Mouse (Mus musculus) C2C12 (cell line): ENCODE measurements around the gene Armcx5. TPM values are rescaled to one million over a fixed set of nuclear protein-coding genes. Genes with fewer than 3 reads are reported as not detected.
"Not testable (repeated sequence)": the region's sequence is repeated elsewhere in the genome, so short reads cannot be mapped to it uniquely, and the experiment has no call there.

ENCODE experiments used
- H3K27me3 ChIP-seq: one replicate; pipeline ENCODE4 v1.6.1; 2011; ENCODE audit not compliant: control insufficient read depth, insufficient read depth, insufficient read length
- H3K36me3 ChIP-seq: one replicate; pipeline ENCODE4 v1.6.1; 2011; ENCODE audit not compliant: control insufficient read depth, insufficient read depth
- H3K4me3 ChIP-seq: one replicate; pipeline ENCODE4 v1.5.1; 2011; ENCODE audit warnings: mild to moderate bottlenecking, control low read depth; ENCODE audit not compliant: poor library complexity, insufficient read depth, severe bottlenecking
- H3K79me2 ChIP-seq: one replicate; pipeline ENCODE4 v1.6.1; 2011; ENCODE audit not compliant: control insufficient read depth, insufficient read depth
- H3K79me3 ChIP-seq: one replicate; pipeline ENCODE4 v1.6.1; 2011; ENCODE audit warnings: low read depth, control low read depth
- H3ac ChIP-seq: one replicate; pipeline ENCODE3; 2011; ENCODE audit warnings: low read depth; ENCODE audit not compliant: control insufficient read depth, insufficient read length
- CEBPB ChIP-seq: IDR thresholded peaks from one replicate; pipeline ENCODE4 v1.6.1; 2011; ENCODE audit warnings: low read depth, mild to moderate bottlenecking, control low read depth, moderate library complexity
- CTCF ChIP-seq: IDR thresholded peaks from one replicate; pipeline ENCODE4 v1.5.1; 2011; ENCODE audit not compliant: control insufficient read depth, insufficient read depth, insufficient read length
- FOSL1 ChIP-seq: IDR thresholded peaks from one replicate; pipeline ENCODE4 v1.8.0; 2011; ENCODE audit warnings: mild to moderate bottlenecking, low read length; ENCODE audit not compliant: poor library complexity, insufficient read depth, severe bottlenecking
- MAX ChIP-seq: IDR thresholded peaks from one replicate; pipeline ENCODE4 v1.6.1; 2011; ENCODE audit warnings: mild to moderate bottlenecking, control low read depth
- MYOD1 ChIP-seq: IDR thresholded peaks from one replicate; pipeline ENCODE4 v1.6.1; 2011; ENCODE audit warnings: low read depth; ENCODE audit not compliant: control insufficient read depth, insufficient read length
- MYOG ChIP-seq: IDR thresholded peaks from one replicate; pipeline ENCODE4 v1.6.1; 2011; ENCODE audit not compliant: control insufficient read depth, insufficient read length; ENCODE audit errors: extremely low read depth
- USF1 ChIP-seq: IDR thresholded peaks from one replicate; pipeline ENCODE4 v1.6.1; 2011; ENCODE audit warnings: low read depth, mild to moderate bottlenecking, control low read depth, moderate library complexity
- polyA plus RNA-seq: library from polyadenylated mRNA; unstranded; fragments of >200 nt; fragmentation: generic; extraction: Trizol; gene quantifications from one replicate; pipeline ENCODE4 v1.2.1, GENCODE M21; 2012; ENCODE audit warnings: missing spikeins

Gene Armcx5
- polyA plus RNA-seq, 1 experiment, result 1.6 TPM

GRCm38 (mm10) chrX:135725161-135725560, 17.4 kb upstream of the Armcx5 start, which contains the start of gene Tmsb15a:
Gene Tmsb15a, minus strand, starts transcription at chrX:135725261.
- H3K36me3 ChIP-seq, result no peaks in the 10 kb centered on the region
- no peak for TF ChIP-seq MYOG
- TF ChIP-seq CTCF, result no peak
- no peak for TF ChIP-seq MAX
- TF ChIP-seq MYOD1, result no peak
- no peak for TF ChIP-seq USF1
- no peak within 1 kb of the TSS for H3ac ChIP-seq
- no peaks in the 10 kb centered on the region for H3K79me2 ChIP-seq
- no peaks in the 10 kb centered on the region for H3K27me3 ChIP-seq
- H3K4me3 ChIP-seq, result no peak within 1 kb of the TSS
- no peaks in the 10 kb centered on the region for H3K79me3 ChIP-seq

- H3K27me3 ChIP-seq, result no peaks in the 10 kb centered on the region
- TF ChIP-seq FOSL1, result no peak
- no peak for TF ChIP-seq CEBPB
- TF ChIP-seq USF1, result no peak
- TF ChIP-seq CTCF, result no peak
- TF ChIP-seq MYOG, result no peak
- no peak for TF ChIP-seq MAX
- TF ChIP-seq MYOD1, result no peak
- no peak overlapping the region for H3K4me3 ChIP-seq
Measured at GRCm38 (mm10) chrX:135738730-135739520, 3.6 kb upstream of the Armcx5 start.

GRCm38 (mm10) chrX:135743056-135743355, 473 bp downstream of the Armcx5 start:
- peaks cover 21% of the 10 kb centered on the region for H3K79me2 ChIP-seq
- H3K4me3 ChIP-seq, result peak overlapping the region; percentile 49
- H3ac ChIP-seq, result peak overlapping the region; percentile 75
- TF ChIP-seq MYOG (no peak), FOSL1 (no peak), CTCF (no peak)
- H3K36me3 ChIP-seq, result peaks cover 7% of the 10 kb centered on the region
- H3K79me3 ChIP-seq, result peaks cover 6% of the 10 kb centered on the region
- no peaks in the 10 kb centered on the region for H3K27me3 ChIP-seq

More at GRCm38 (mm10) chrX:135738730-135739520, 3.6 kb upstream of the Armcx5 start:
- peaks cover 15% of the 10 kb centered on the region for H3K79me2 ChIP-seq
- peaks cover 6% of the 10 kb centered on the region for H3K79me3 ChIP-seq
- no peak overlapping the region for H3ac ChIP-seq
- no peaks in the 10 kb centered on the region for H3K36me3 ChIP-seq

GRCm38 (mm10) chrX:135745376-135745775, 2.8 kb downstream of the Armcx5 start:
- H3K4me3 ChIP-seq, H3K27me3 ChIP-seq, H3ac ChIP-seq, H3K79me3 ChIP-seq: not testable (repeated sequence)
- peaks cover 21% of the 10 kb centered on the region for H3K79me2 ChIP-seq
- H3K36me3 ChIP-seq, result peaks cover 11% of the 10 kb centered on the region

- Histone ChIP-seq H3ac (no peak overlapping the region), H3K79me2 (no peaks in the 10 kb centered on the region), H3K27me3 (no peaks in the 10 kb centered on the region), H3K36me3 (peaks cover 10% of the 10 kb centered on the region), H3K79me3 (no peaks in the 10 kb centered on the region), H3K4me3 (no peak overlapping the region)
- TF ChIP-seq MYOG (no peak), CTCF (peak; percentile 32), MYOD1 (no peak)
Measured at GRCm38 (mm10) chrX:135752832-135753231, 10.3 kb downstream of the Armcx5 start.

GRCm38 (mm10) chrX:135761707-135762106, 19.2 kb downstream of the Armcx5 start:
- Histone ChIP-seq H3K79me3 (no peaks in the 10 kb centered on the region), H3K27me3 (no peaks in the 10 kb centered on the region), H3K79me2 (no peaks in the 10 kb centered on the region), H3K4me3 (no peak overlapping the region), H3ac (no peak overlapping the region), H3K36me3 (peaks cover 8% of the 10 kb centered on the region)
- no peak for TF ChIP-seq FOSL1
- TF ChIP-seq CTCF, result no peak
- no peak for TF ChIP-seq MYOD1
- TF ChIP-seq MAX, result no peak
- TF ChIP-seq CEBPB, result no peak
- TF ChIP-seq USF1, result no peak
- no peak for TF ChIP-seq MYOG
